Mouse (Mus musculus) intestine, embryonic 16.5 days (tissue): ENCODE measurements around the gene Spaar. TPM values are rescaled to one million over a fixed set of nuclear protein-coding genes. Genes with fewer than 3 reads are reported as not detected.
A peak's percentile ranks its signal among the peaks of the same experiment; 100 is the strongest.

Experiments used
- ATAC-seq: fragments of 200-750 bp; cut with Nextera tagmentation; 2 replicates; pipeline ENCODE4 v1.8.0; 2017; ENCODE audit warnings: moderate TSS enrichment, moderate library complexity
- H3K27ac ChIP-seq: fragments of 300-500 bp; sonication (generic); 2 replicates; pipeline ENCODE4 v1.5.1; 2014; ENCODE audit warnings: mild to moderate bottlenecking, low read length
- H3K27me3 ChIP-seq: fragments of 300-500 bp; sonication (generic); replicated peaks from 2 replicates; pipeline ENCODE4 v1.6.1; 2014; ENCODE audit warnings: low read length, control low read depth, mixed read lengths; ENCODE audit not compliant: control insufficient read depth, insufficient read depth
- H3K36me3 ChIP-seq: fragments of 300-500 bp; sonication (generic); 2 replicates; pipeline ENCODE4 v1.6.1; 2014; ENCODE audit warnings: low read length, control low read depth; ENCODE audit not compliant: control insufficient read depth, insufficient read depth
- H3K4me1 ChIP-seq: fragments of 300-500 bp; sonication (generic); 2 replicates; pipeline ENCODE4 v1.6.1; 2014; ENCODE audit warnings: low read length, control low read depth, mixed read lengths; ENCODE audit not compliant: control insufficient read depth, insufficient read depth
- H3K4me2 ChIP-seq: fragments of 300-500 bp; sonication (generic); 2 replicates; pipeline ENCODE4 v1.6.1; 2014; ENCODE audit warnings: low read depth, low read length, control low read depth
- H3K4me3 ChIP-seq: fragments of 300-500 bp; sonication (generic); 2 replicates; pipeline ENCODE4 v1.5.1; 2014; ENCODE audit warnings: mild to moderate bottlenecking, low read length
- H3K9ac ChIP-seq: fragments of 300-500 bp; sonication (generic); 2 replicates; pipeline ENCODE4 v1.6.1; 2014; ENCODE audit warnings: low read depth, low read length
- H3K9me3 ChIP-seq: fragments of 300-500 bp; sonication (generic); 2 replicates; pipeline ENCODE4 v1.6.1; 2016; ENCODE audit warnings: low read length, control low read depth; ENCODE audit not compliant: control insufficient read depth
- WGBS: fragments of 180-500 bp; shearing (Covaris S2); extraction: QIAGEN DNeasy Blood & Tissue Kit; methylation state at CpG from one replicate; pipeline ENCODE4 v1.1.7; 2014; 5-methylcytosine and 5-hydroxymethylcytosine counted together
- polyA plus RNA-seq: library from polyadenylated mRNA; unstranded; fragments of >200 nt; fragmentation: Nextera tagmentation; extraction: Ambion mirVana; gene quantifications from 2 replicates; pipeline ENCODE4 v1.2.1, GENCODE M21; 2015

Spaar gene
- polyA plus RNA-seq, 1 experiment from 2014 or later: 0.15 TPM

GRCm38 (mm10) chr4:43741526-43741925 is 11.7 kb downstream of the Spaar start:
- no peak overlapping the region for H3K4me3 ChIP-seq
- no peaks in the 10 kb centered on the region for H3K27me3 ChIP-seq
- no peaks in the 10 kb centered on the region for H3K36me3 ChIP-seq
- 55% methylated on average over 5 of the region's 5 CpGs for WGBS
- H3K27ac ChIP-seq: no peak overlapping the region
- H3K4me1 ChIP-seq: no peaks in the 10 kb centered on the region
- H3K4me2 ChIP-seq: no peak overlapping the region
- H3K9me3 ChIP-seq: no peaks in the 10 kb centered on the region
- no peak overlapping the region for H3K9ac ChIP-seq
- no peak for ATAC-seq

- H3K9me3 ChIP-seq: no peaks in the 10 kb centered on the region
- no peak overlapping the region for H3K27ac ChIP-seq
- no peak overlapping the region for H3K9ac ChIP-seq
- H3K4me3 ChIP-seq: no peak overlapping the region
- WGBS: 43% methylated on average over 4 of the region's 4 CpGs
- H3K4me1 ChIP-seq: no peaks in the 10 kb centered on the region
- no peak for ATAC-seq
- no peaks in the 10 kb centered on the region for H3K27me3 ChIP-seq
- H3K36me3 ChIP-seq: no peaks in the 10 kb centered on the region
- H3K4me2 ChIP-seq: no peak overlapping the region
These were observed 12.8 kb downstream of the Spaar start for GRCm38 (mm10) chr4:43742637-43743036.

GRCm38 (mm10) chr4:43743099-43743498 is 13.3 kb downstream of the Spaar start:
- Histone ChIP-seq H3K4me3 (no peak overlapping the region), H3K27me3 (no peaks in the 10 kb centered on the region), H3K9me3 (no peaks in the 10 kb centered on the region), H3K4me2 (no peak overlapping the region), H3K27ac (no peak overlapping the region), H3K4me1 (no peaks in the 10 kb centered on the region), H3K9ac (no peak overlapping the region), H3K36me3 (no peaks in the 10 kb centered on the region)
- no peak for ATAC-seq
- 24% methylated on average over 1 of the region's 1 CpGs for WGBS

GRCm38 (mm10) chr4:43745187-43745586 is 15.4 kb downstream of the Spaar start:
- Histone ChIP-seq H3K9ac (no peak overlapping the region), H3K36me3 (no peaks in the 10 kb centered on the region), H3K27me3 (no peaks in the 10 kb centered on the region), H3K4me3 (no peak overlapping the region), H3K27ac (no peak overlapping the region), H3K9me3 (no peaks in the 10 kb centered on the region), H3K4me2 (no peak overlapping the region), H3K4me1 (no peaks in the 10 kb centered on the region)
- 13% methylated on average over 6 of the region's 6 CpGs for WGBS
- peak; percentile 31; the same call in 1 of the 2 replicates for ATAC-seq

GRCm38 (mm10) chr4:43757213-43757612 is 27.4 kb downstream of the Spaar start:
- Histone ChIP-seq H3K27ac (no peak overlapping the region), H3K27me3 (no peaks in the 10 kb centered on the region), H3K36me3 (no peaks in the 10 kb centered on the region), H3K4me3 (no peak overlapping the region), H3K4me2 (no peak overlapping the region), H3K4me1 (no peaks in the 10 kb centered on the region), H3K9ac (no peak overlapping the region), H3K9me3 (no peaks in the 10 kb centered on the region)
- no peak for ATAC-seq
- WGBS: 65% methylated on average over 6 of the region's 6 CpGs

GRCm38 (mm10) chr4:43759571-43760418 is 30.0 kb downstream of the Spaar start:
- no peak overlapping the region for H3K4me2 ChIP-seq
- no peaks in the 10 kb centered on the region for H3K4me1 ChIP-seq
- no peak overlapping the region for H3K9ac ChIP-seq
- no peaks in the 10 kb centered on the region for H3K9me3 ChIP-seq
- H3K27me3 ChIP-seq: no peaks in the 10 kb centered on the region
- no peak overlapping the region for H3K4me3 ChIP-seq
- ATAC-seq: no peak
- WGBS: 73% methylated on average over 21 of the region's 21 CpGs
- no peaks in the 10 kb centered on the region for H3K36me3 ChIP-seq
- no peak overlapping the region for H3K27ac ChIP-seq

GRCm38 (mm10) chr4:43760460-43760859 is 30.6 kb downstream of the Spaar start:
- H3K27ac ChIP-seq: no peak overlapping the region
- WGBS: 74% methylated on average over 10 of the region's 10 CpGs

GRCm38 (mm10) chr4:43761336-43761735 is 31.5 kb downstream of the Spaar start:
- H3K4me1 ChIP-seq: no peaks in the 10 kb centered on the region
- ATAC-seq: no peak
- no peak overlapping the region for H3K4me2 ChIP-seq
- H3K9ac ChIP-seq: no peak overlapping the region
- H3K9me3 ChIP-seq: no peaks in the 10 kb centered on the region
- H3K36me3 ChIP-seq: no peaks in the 10 kb centered on the region
- no peak overlapping the region for H3K4me3 ChIP-seq
- WGBS: 76% methylated on average over 2 of the region's 2 CpGs
- H3K27ac ChIP-seq: no peak overlapping the region
- no peaks in the 10 kb centered on the region for H3K27me3 ChIP-seq

More at GRCm38 (mm10) chr4:43760460-43760859, 30.6 kb downstream of the Spaar start:
- H3K4me3 ChIP-seq: no peak overlapping the region
- H3K4me1 ChIP-seq: no peaks in the 10 kb centered on the region
- no peak overlapping the region for H3K9ac ChIP-seq
- no peak for ATAC-seq
- H3K27me3 ChIP-seq: no peaks in the 10 kb centered on the region
- H3K4me2 ChIP-seq: no peak overlapping the region
- H3K9me3 ChIP-seq: no peaks in the 10 kb centered on the region
- H3K36me3 ChIP-seq: no peaks in the 10 kb centered on the region

- WGBS: 24% methylated on average over 7 of the region's 7 CpGs
- no peak overlapping the region for H3K27ac ChIP-seq
- no peak overlapping the region for H3K9ac ChIP-seq
- no peak overlapping the region for H3K4me3 ChIP-seq
- no peak overlapping the region for H3K4me2 ChIP-seq
- ATAC-seq: no peak
- H3K36me3 ChIP-seq: no peaks in the 10 kb centered on the region
- H3K4me1 ChIP-seq: no peaks in the 10 kb centered on the region
- H3K9me3 ChIP-seq: no peaks in the 10 kb centered on the region
- no peaks in the 10 kb centered on the region for H3K27me3 ChIP-seq
These were observed 33.6 kb downstream of the Spaar start for GRCm38 (mm10) chr4:43763410-43763809.

- no peaks in the 10 kb centered on the region for H3K4me1 ChIP-seq
- H3K4me3 ChIP-seq: no peak overlapping the region
- no peak overlapping the region for H3K4me2 ChIP-seq
- WGBS: 83% methylated on average over 5 of the region's 5 CpGs
- no peak for ATAC-seq
- H3K27me3 ChIP-seq: no peaks in the 10 kb centered on the region
- H3K27ac ChIP-seq: no peak overlapping the region
- no peaks in the 10 kb centered on the region for H3K36me3 ChIP-seq
- H3K9ac ChIP-seq: no peak overlapping the region
- no peaks in the 10 kb centered on the region for H3K9me3 ChIP-seq
These were observed 38.5 kb downstream of the Spaar start for GRCm38 (mm10) chr4:43768341-43768740.
